Mouse (Mus musculus) liver, embryonic 15.5 days (tissue): Measurements from ENCODE around the gene Cbs. TPM values are rescaled to one million over a fixed set of nuclear protein-coding genes. Genes with fewer than 3 reads are reported as not detected.

Experiments
- ATAC-seq: fragments of 200-750 bp; cut with Nextera tagmentation; 2 replicates; pipeline ENCODE4 v1.8.0; 2017; ENCODE audit warnings: moderate number of reproducible peaks, mild to moderate bottlenecking, moderate library complexity; ENCODE audit not compliant: insufficient read depth
- H3K27ac ChIP-seq: fragments of 300-500 bp; sonication (generic); replicated peaks from 2 replicates; pipeline ENCODE4 v1.5.1; 2015; ENCODE audit warnings: mild to moderate bottlenecking, inconsistent platforms
- H3K27me3 ChIP-seq: fragments of 300-500 bp; sonication (generic); 2 replicates; pipeline ENCODE4 v1.6.1; 2015; ENCODE audit warnings: mild to moderate bottlenecking, inconsistent platforms
- H3K36me3 ChIP-seq: fragments of 300-500 bp; sonication (generic); replicated peaks from 2 replicates; pipeline ENCODE4 v1.6.1; 2015; ENCODE audit warnings: moderate library complexity, mild to moderate bottlenecking, inconsistent platforms
- H3K4me1 ChIP-seq: fragments of 300-500 bp; sonication (generic); replicated peaks from 2 replicates; pipeline ENCODE4 v1.6.1; 2015; ENCODE audit warnings: inconsistent platforms
- H3K4me2 ChIP-seq: fragments of 300-500 bp; sonication (generic); 2 replicates; pipeline ENCODE4 v1.6.1; 2015; ENCODE audit warnings: moderate library complexity, mild to moderate bottlenecking, inconsistent platforms
- H3K4me3 ChIP-seq: fragments of 300-500 bp; sonication (generic); replicated peaks from 2 replicates; pipeline ENCODE4 v1.5.1; 2015; ENCODE audit warnings: mild to moderate bottlenecking, inconsistent platforms
- H3K9ac ChIP-seq: fragments of 300-500 bp; sonication (generic); 2 replicates; pipeline ENCODE4 v1.6.1; 2015; ENCODE audit warnings: moderate library complexity, mild to moderate bottlenecking, inconsistent platforms
- H3K9me3 ChIP-seq: fragments of 300-500 bp; sonication (generic); replicated peaks from 2 replicates; pipeline ENCODE4 v1.6.1; 2016; ENCODE audit warnings: inconsistent platforms
- WGBS: fragments of 180-500 bp; shearing (Covaris S2); methylation state at CpG from one replicate; pipeline ENCODE4 v1.1.7; 2015; ENCODE audit warnings: mixed read lengths; ENCODE audit not compliant: insufficient replicate concordance; 5-methylcytosine and 5-hydroxymethylcytosine counted together
- polyA plus RNA-seq: library from polyadenylated mRNA; unstranded; fragments of >200 nt; fragmentation: Nextera tagmentation; extraction: Ambion mirVana; gene quantifications from 2 replicates; pipeline ENCODE4 v1.2.1, GENCODE M21; 2015

Cbs gene
- polyA plus RNA-seq, 1 experiment from 2014 or later = 35.7 TPM

DNA sequence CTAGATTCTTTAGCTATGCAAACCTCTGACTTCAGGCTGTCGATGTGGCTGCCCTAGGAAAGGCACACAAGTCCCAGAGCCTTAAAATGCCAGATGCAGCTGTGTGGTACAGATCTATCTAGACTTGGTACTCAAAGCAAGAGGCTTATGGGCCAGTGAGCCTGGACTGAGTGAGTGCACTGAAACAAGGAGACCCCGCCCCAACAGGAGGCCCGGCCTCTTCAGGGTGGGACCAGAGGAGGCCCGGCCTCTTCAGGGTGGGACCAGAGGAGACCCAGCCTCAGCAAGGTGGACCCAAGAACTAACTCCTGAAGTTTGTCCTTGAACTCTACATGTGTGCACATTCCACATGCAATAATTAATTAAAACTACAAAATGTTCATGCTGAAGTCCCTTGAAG, 5.9 kb upstream of the Cbs start:
- Histone ChIP-seq H3K4me1 (0 out of 2 replicates have a peak, but pooled peaks cover 6% of the 10 kb centered on the region), H3K36me3 (peaks cover 21% of the 10 kb centered on the region), H3K4me3 (no peak overlapping the region), H3K27ac (no peak overlapping the region), H3K9me3 (no peaks in the 10 kb centered on the region), H3K27me3 (peaks cover 7% of the 10 kb centered on the region), H3K4me2 (no peak overlapping the region), H3K9ac (no peak overlapping the region)
- ATAC-seq = no peak
- WGBS = 49% methylated on average over 4 of the region's 4 CpGs

DNA sequence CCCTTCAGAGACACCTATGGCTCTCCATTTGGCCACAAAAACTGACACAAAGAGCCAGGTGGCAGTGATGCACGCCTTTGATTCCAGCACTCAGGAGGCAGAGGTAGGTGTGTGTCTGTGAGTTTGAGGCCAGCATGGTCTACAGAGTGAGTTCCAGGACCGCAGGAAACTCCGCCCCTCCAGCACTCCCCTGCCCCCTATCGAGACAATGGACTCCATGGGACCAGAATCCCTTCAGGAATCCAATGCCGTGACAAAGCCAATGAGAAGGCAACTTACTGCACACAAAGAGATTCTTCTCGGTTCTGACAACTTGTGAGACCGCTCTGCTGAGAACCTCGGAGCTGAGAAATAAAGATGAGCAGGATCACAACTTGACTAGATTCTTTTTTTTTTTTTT, 5.3 kb upstream of the Cbs start:
- Histone ChIP-seq H3K9me3 (no peaks in the 10 kb centered on the region), H3K27me3 (peaks cover 13% of the 10 kb centered on the region), H3K36me3 (peaks cover 15% of the 10 kb centered on the region), H3K4me1 (peaks cover 12% of the 10 kb centered on the region), H3K4me3 (no peak overlapping the region), H3K27ac (no peak overlapping the region), H3K9ac (no peak overlapping the region), H3K4me2 (no peak overlapping the region)
- no peak for ATAC-seq
- 52% methylated on average over 8 of the region's 8 CpGs for WGBS

DNA sequence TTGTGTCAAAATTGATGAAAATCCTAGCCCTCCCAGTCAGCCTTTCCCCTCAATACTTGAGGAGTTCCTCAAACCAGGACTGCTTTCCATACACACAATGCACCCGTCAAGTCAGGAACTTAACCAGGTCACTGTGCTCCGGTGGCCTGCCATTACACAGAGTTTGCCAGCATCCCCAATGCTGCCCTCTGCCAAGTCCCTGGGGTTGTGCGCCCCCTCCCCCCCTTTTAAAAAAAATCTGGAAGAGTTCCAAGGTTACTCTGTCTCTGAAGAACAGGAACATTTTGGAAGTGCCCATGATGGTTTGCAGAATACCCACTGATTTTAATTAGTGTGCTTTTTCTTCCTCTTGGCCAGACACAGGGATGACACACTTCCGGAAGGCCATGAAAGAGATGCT, 2.6 kb upstream of the Cbs start:
- Histone ChIP-seq H3K4me1 (peaks cover 23% of the 10 kb centered on the region), H3K4me3 (no peak overlapping the region), H3K9ac (no peak overlapping the region), H3K9me3 (no peaks in the 10 kb centered on the region), H3K4me2 (no peak overlapping the region), H3K27me3 (peaks cover 40% of the 10 kb centered on the region), H3K27ac (no peak overlapping the region), H3K36me3 (no peaks in the 10 kb centered on the region)
- no peak for ATAC-seq
- WGBS = 68% methylated on average over 4 of the region's 4 CpGs

DNA sequence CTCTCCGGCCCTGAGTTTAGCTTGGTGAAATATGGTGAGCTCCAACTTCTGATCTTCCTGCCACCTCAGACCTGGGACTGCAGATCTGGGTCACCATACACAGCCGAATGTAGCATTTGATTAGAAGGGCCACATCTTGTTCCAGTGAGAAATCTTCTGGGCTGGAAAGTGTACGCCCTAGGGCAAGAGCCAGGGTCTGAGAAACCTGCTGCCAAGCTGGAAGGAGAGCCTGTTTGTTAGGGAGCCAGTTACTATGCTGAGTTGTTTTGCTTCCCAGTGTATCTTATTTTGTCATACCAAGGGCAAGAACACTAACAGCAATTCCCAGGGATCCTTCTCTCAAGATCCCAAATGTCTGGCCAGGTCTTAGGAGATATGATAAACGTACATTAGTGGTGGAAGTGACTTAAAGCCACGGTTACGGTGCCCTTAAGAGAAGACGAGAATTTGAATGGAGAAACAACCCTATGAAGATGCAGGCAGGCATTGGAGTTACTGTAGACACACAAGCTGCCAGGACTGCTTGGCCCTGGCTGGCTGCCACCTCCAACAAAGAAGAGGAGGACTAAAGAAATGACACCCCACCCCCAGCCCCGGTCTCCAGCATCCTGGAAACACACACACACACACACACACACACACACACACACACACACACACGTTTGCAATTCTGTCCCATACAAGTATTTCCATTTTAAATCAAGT, 980 bp upstream of the Cbs start:
- peaks cover 44% of the 10 kb centered on the region for H3K27me3 ChIP-seq
- H3K4me2 ChIP-seq = no peak overlapping the region
- peak overlapping the region; percentile 77 for H3K27ac ChIP-seq
- 54% methylated on average over 9 of the region's 9 CpGs for WGBS
- H3K4me3 ChIP-seq = no peak overlapping the region
- no peak overlapping the region for H3K9ac ChIP-seq
- no peak for ATAC-seq
- H3K9me3 ChIP-seq = no peaks in the 10 kb centered on the region
- no peaks in the 10 kb centered on the region for H3K36me3 ChIP-seq
- H3K4me1 ChIP-seq = peaks cover 23% of the 10 kb centered on the region

DNA sequence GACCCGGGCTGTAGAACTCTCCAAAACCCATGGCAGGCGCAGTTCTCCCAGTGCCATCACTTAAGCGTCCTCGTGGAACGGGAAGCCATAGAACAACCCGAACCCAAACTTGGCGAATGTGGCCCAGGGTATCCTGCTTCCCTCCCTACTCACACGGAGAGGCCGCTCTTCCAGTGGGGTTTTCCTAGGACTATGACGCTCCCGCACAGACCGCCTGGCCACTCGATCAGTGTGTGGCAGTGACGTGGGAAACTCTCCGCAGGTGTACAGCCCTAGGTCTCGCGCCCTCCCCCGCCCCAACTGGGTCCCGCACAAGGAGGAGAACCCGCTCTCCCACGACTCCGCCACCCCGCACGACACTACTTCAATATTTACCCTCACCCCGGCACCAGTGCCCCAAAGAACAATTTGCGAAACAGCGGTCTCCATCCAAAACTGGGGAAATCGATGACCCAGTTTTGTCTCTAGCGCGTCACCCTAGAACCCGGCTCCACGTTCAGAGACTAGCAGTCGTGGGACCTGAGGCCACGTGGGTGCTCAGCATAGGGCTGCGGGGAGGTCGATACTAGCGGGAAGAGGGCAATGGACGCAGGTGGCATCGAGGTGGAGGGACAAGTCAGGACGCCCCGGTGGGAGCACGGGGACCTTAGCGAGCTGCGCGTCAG, 629 bp downstream of the Cbs start:
- ATAC-seq = peak; percentile 58
- Histone ChIP-seq H3K4me1 (peaks cover 28% of the 10 kb centered on the region), H3K27me3 (peaks cover 44% of the 10 kb centered on the region), H3K4me2 (peak overlapping the region; percentile 71), H3K9ac (peak overlapping the region; percentile 39; the same call in 1 of the 2 replicates), H3K9me3 (no peaks in the 10 kb centered on the region), H3K27ac (peak overlapping the region; percentile 80), H3K36me3 (no peaks in the 10 kb centered on the region), H3K4me3 (peak overlapping the region; percentile 53)
- WGBS = 5% methylated on average over 45 of the region's 45 CpGs

DNA sequence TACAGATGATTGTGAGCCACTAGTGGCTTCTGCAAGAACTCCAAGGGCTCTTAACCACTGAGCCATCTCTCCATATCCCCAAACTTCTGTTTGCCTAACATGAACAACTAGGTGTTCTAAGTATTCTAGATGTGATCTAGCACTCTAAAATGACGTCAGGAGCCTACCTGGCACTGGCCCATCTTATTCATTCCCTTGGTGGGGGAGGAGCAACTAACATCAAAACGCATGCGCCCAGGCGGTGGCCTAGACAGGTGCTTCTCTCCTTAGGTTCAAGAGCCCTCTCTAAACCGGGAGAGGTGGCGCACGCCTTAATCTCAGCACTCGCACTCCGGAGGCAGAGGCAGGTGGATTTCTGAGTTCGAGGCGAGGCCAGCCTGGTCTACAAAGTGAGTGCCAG, 1.3 kb downstream of the Cbs start:
- no peak overlapping the region for H3K9ac ChIP-seq
- peaks cover 31% of the 10 kb centered on the region for H3K4me1 ChIP-seq
- peak overlapping the region; percentile 53 for H3K4me3 ChIP-seq
- WGBS = 59% methylated on average over 11 of the region's 11 CpGs
- 0 out of 2 replicates have a peak overlapping the region, but pooled peaks have one; percentile 42 for H3K27ac ChIP-seq
- H3K4me2 ChIP-seq = peak overlapping the region; percentile 71
- H3K36me3 ChIP-seq = no peaks in the 10 kb centered on the region
- H3K9me3 ChIP-seq = no peaks in the 10 kb centered on the region
- H3K27me3 ChIP-seq = peaks cover 44% of the 10 kb centered on the region
- no peak for ATAC-seq

DNA sequence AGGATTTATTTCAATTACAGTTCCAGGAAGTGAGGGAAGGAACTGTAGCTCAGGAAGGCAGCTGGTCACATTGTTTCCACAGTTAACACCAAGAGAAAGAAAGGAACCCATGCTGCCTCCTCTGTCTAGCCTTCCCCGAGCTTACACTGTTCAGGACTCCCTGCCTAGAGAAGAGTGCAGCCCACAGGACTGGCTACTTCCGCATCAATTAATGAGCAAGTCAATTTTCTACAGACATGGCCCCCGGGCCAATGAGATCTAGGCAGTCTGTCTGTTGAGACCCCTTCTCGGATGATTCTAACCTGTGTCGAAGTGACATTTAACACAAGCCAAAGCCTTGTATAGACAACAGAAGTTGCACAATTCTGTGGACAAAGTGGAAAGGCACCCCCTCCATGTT, 2.1 kb downstream of the Cbs start:
- WGBS = 51% methylated on average over 5 of the region's 5 CpGs
- Histone ChIP-seq H3K4me1 (peaks cover 30% of the 10 kb centered on the region), H3K9me3 (no peaks in the 10 kb centered on the region), H3K4me3 (no peak overlapping the region), H3K27ac (no peak overlapping the region), H3K27me3 (peaks cover 44% of the 10 kb centered on the region), H3K9ac (no peak overlapping the region), H3K4me2 (peak overlapping the region; percentile 13; the same call in 1 of the 2 replicates), H3K36me3 (no peaks in the 10 kb centered on the region)
- ATAC-seq = no peak

DNA sequence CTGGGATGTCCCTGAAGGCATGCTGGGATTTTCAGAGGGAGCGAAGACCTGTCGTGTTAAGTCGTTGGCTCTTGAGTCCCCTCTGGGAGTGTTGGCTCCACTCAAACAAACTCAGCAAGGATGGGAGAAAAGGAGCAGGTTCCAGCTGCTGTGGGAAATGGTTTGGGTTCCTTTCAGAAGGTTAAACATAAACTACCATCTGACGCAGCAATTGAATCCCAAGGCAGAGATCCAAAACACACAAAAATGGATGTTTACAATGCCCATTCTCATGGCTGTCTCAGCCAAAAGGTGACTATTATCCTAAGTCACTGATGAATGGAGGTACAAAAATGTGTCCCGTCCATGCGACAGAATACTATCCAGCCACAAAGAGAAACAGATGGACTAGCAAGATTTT, 4.0 kb downstream of the Cbs start:
- Histone ChIP-seq H3K9ac (no peak overlapping the region), H3K27me3 (peaks cover 37% of the 10 kb centered on the region), H3K27ac (peak overlapping the region; percentile 53; the same call in 1 of the 2 replicates), H3K9me3 (no peaks in the 10 kb centered on the region), H3K4me3 (no peak overlapping the region), H3K36me3 (no peaks in the 10 kb centered on the region), H3K4me1 (peaks cover 27% of the 10 kb centered on the region), H3K4me2 (peak overlapping the region; percentile 20; the same call in 1 of the 2 replicates)
- no peak for ATAC-seq
- WGBS = 62% methylated on average over 6 of the region's 6 CpGs

DNA sequence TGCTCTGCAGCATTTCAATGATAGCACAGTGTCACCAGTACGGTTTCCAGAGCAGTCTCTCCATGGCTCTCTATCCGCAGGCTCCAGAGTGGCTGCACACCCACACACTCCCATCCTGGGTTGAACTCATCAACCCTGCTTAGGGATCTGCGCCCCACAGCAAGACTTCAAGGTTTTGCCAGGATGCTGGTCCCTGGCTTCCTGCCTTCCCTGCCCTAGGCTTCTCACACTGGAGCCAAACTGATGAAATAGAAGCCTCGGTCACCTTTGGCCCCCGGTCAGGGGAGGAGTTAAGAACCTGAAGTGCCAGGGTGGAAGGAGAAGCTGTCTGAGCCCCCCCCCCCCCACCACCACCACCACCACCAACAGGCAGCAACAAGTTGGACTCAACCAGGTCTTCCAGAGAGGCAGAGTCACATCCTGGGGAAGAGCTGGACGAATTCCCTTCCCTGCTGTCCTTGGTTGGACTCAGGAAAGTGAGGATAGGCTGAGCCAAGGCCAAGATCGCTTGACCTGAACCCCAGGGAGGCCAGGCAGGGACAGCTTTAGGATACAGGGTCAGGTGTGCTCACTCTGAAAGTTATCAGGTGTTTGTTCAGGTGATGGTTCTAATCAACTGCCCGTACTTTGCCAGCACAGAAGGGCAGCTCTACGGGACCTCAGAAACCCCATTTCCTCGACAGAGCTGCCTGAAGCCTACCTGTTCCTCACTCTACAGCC, 5.8 kb downstream of the Cbs start:
- no peak for ATAC-seq
- no peak overlapping the region for H3K4me3 ChIP-seq
- no peaks in the 10 kb centered on the region for H3K9me3 ChIP-seq
- peaks cover 3% of the 10 kb centered on the region; the same call in 1 of the 2 replicates for H3K36me3 ChIP-seq
- no peak overlapping the region for H3K9ac ChIP-seq
- peaks cover 10% of the 10 kb centered on the region; the same call in 1 of the 2 replicates for H3K4me1 ChIP-seq
- no peak overlapping the region for H3K27ac ChIP-seq
- WGBS = 62% methylated on average over 10 of the region's 10 CpGs
- H3K27me3 ChIP-seq = peaks cover 20% of the 10 kb centered on the region
- H3K4me2 ChIP-seq = no peak overlapping the region

DNA sequence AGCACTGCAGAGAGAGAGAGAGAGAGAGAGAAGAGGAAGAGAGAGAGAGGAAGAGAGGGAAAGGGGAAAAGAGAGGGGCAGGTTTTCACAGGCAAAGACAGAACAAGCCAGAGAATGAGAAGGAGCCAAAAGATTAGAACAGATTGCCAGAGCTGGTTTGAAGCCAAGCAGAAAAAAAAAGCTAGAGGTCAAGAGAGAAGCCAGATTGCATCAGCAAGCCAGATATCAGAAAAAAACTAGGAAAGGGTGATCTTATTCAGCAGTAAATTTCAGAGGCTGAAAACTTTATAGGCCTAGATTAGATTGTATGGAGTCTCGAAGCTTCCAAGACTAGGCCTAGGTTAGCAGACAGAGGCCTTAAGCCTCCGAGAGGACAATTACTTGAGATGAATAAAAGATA, 9.1 kb downstream of the Cbs start:
- no peak overlapping the region for H3K27ac ChIP-seq
- no peak overlapping the region for H3K4me2 ChIP-seq
- no peaks in the 10 kb centered on the region for H3K27me3 ChIP-seq
- no peaks in the 10 kb centered on the region for H3K9me3 ChIP-seq
- H3K4me3 ChIP-seq = no peak overlapping the region
- no peak overlapping the region for H3K9ac ChIP-seq
- 71% methylated on average over 2 of the region's 2 CpGs for WGBS
- H3K36me3 ChIP-seq = peaks cover 3% of the 10 kb centered on the region; the same call in 1 of the 2 replicates
- peaks cover 10% of the 10 kb centered on the region; the same call in 1 of the 2 replicates for H3K4me1 ChIP-seq
- no peak for ATAC-seq

DNA sequence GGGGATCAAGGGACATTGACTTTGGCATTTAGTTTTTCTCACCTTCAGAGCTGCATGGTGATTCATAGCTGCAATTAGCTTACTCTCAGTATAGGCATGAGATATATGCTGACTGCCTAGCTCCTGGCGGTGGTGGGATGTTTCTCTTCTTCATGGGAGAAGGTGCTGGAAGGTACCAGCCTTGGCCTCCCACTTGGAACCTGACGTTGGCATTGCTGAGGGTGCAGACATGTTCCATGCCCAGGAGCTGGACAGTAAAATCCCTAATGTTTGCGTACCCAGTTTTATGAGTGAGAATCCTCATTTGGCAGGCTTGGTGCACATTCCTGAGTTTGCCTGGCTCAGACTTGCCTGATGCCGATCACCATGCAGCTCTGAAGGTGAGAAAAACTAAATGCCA, 13.9 kb downstream of the Cbs start:
- Histone ChIP-seq H3K4me2 (no peak overlapping the region), H3K9ac (no peak overlapping the region), H3K27ac (no peak overlapping the region), H3K4me3 (no peak overlapping the region), H3K36me3 (peaks cover 11% of the 10 kb centered on the region; the same call in 1 of the 2 replicates), H3K9me3 (no peaks in the 10 kb centered on the region), H3K4me1 (no peaks in the 10 kb centered on the region), H3K27me3 (no peaks in the 10 kb centered on the region)
- 70% methylated on average over 4 of the region's 4 CpGs for WGBS
- no peak for ATAC-seq
